Mouse (Mus musculus) naive thymus-derived CD4-positive, alpha-beta T cell, adult 2 months (primary cell): Measurements from ENCODE around the gene Vwa1.
"Not testable (repeated sequence)": the region's sequence is repeated elsewhere in the genome, so short reads cannot be mapped to it uniquely, and the experiment has no call there.

Experiments
- DNase-seq: peaks from one replicate; pipeline ENCODE4 v3.0.0-alpha.2; 2011; ENCODE audit warnings: low read depth

Vwa1 gene

GRCm38 (mm10) chr4:155744474-155744873 lies 30.0 kb downstream of the Vwa1 start:
- DNase-seq, result no peak

- DNase-seq, result no peak
These were observed 31.8 kb downstream of the Vwa1 start for GRCm38 (mm10) chr4:155742684-155743083.

- not testable (repeated sequence) for DNase-seq
These were observed 33.8 kb downstream of the Vwa1 start for GRCm38 (mm10) chr4:155740681-155741080.

DNA sequence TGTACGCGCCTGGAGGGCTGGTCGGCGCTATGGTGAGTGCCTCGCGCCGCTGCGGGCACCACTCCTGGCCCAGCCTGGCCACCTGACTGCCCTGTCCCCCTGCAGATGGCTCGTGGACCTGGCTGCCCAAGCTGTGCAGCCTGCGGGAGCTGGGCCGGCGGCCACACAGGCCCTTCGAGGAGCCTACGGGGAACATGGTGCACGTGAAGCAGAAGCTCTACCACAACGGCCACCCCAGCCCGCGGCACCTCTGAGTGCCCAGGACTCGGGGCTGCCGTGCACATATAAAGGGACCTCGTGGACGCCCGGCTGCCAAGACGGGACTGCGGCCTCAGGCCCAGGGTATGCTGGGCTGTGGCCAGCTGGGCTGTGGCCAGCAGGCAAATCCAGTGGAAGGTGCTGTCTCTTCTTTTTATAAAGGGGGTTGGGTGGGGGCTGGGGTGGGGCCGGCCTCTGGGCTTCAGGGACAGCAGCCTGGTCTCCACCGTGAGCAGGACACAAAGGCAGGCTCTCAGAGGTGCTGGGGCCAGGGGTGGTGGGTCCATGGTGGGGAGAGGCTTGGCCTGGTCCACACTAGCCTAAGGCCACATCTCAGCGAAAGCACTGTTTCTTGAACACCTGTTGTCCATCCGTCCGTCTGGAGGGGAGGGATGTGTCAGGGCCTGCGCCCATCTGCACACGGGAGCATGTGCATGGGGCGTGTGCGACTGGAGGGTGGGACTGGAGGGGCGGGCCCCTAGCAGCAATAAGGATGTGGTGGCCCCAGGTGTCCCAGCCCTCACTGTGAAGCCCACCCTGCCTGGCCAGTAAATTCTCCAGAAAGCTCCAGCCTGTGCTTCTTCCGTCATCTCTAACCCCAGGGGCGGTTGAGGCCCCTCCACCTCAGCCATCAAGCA lies 34.5 kb downstream of the Vwa1 start:
- DNase-seq, result no peak

DNA sequence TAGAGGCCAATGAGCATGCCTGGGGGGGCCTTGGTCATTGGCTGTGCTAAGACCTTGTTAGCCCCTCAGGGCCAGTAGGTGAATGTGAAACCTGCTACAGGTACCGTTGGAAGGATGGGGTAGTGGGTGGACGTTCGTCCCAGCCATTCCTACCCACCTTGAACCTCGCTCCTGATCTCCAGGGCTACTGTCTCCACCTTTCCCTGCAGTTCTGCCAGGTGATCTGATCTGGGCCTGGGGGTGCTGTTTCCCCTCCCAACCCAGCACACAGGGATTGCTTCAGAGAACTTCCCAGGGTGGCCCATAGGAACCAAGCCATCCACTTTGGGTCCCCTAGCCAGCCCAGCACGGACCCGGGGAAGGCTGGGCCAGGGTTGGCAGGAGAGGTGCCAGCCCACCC lies 35.3 kb downstream of the Vwa1 start:
- DNase-seq, result no peak

DNA sequence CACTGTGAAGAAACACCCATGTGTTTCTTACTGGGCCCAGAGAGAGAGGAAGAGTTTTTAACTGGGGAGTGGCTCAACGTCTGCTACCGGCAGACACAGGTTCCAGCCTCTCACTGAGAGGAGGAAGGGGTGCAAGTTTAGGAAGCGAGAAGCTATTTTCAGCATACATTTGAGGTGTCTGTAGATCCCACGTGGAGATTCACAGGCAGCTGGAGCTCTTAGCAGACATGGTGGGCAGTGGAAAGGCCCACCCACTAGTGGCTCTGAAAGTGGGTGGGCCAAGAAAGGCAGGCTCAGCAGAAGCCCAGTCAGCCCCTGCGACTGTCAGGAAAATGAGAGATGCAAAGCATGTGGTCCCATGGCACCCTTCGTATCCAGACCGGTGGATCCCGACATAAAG lies 36.2 kb downstream of the Vwa1 start:
- no peak for DNase-seq

GRCm38 (mm10) chr4:155736421-155736820 lies 38.1 kb downstream of the Vwa1 start:
- DNase-seq, result no peak

DNA sequence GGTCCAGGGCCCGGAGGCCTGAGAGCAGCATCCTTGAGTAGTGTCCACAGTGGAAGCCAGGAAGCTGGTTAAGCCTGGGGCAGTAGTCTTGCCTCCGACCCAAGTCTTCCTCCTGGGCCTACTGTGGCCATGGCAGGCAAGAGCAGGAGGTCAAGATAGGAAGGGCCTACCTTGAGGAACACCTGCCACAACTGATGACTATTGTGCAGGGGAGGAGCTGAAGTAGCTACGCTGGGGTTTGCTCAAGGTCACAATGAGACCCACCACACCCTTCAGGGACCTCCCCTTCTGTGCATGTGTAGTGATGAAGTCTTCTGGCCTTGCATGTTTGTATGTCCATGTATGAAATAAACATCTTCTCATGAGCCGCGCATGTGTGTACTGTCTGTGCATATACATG lies 38.7 kb downstream of the Vwa1 start:
- peak; percentile 33 for DNase-seq

DNA sequence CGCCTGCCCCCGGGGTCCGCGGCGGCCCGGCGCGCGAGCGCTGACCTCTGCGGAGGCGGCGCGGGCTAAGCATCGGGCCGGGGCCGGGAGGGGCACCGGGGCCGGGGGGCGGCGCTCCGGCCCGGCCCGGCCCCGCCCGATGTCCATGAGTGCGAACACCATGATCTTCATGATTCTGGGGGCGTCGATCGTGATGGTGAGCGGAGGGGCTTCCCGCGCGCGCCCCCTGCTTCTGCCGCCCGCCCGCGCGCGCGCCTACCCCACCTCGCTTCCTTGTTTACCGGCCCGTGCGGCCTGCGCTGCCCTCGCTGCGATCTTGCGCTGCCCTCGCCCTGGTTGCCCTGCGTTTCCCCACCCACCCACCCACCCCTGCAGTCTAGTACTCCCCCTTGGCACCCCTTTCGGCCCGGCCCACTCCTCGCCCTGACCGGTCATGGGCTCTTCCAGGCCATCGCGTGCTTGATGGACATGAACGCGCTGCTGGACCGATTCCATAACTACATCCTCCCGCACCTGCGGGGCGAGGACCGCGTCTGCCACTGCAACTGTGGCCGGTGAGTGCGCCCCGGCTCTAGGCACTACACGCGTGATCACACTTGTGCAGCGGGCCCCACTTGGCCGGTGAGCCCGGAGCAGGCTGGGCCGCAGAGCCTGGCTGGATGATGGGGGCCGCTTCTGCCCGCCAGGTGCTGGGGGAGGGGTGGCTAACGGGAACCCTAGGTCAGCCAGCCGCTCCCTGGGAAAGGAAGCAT lies 39.4 kb downstream of the Vwa1 start:
- DNase-seq, result peak; percentile 46

- peak; percentile 86 for DNase-seq
These were observed 40.1 kb downstream of the Vwa1 start, which contains the start of gene Tmem240 for GRCm38 (mm10) chr4:155734350-155734941. Tmem240 (plus strand) TSS chr4:155734800.

GRCm38 (mm10) chr4:155733267-155733666 lies 41.2 kb downstream of the Vwa1 start:
- no peak for DNase-seq

DNA sequence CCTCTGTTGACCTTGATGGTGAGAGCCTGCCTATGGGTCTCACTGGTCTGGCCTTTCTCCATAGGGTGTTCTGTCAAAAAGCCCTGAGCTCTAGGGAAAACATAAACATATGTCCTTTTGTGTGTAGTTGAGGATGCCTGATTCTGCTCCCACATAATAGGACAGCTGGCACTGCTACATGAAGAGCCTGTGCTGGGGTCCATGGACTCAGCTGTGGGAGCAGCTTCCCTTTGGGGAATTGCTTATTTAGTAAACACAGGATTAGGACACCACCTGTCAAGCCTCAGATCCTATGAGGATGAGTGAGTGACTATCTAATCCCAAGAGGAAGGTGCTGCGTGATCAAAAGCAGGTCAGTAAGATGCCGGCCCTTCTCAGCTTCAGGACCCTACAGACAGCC lies 46.5 kb downstream of the Vwa1 start:
- DNase-seq, result no peak

GRCm38 (mm10) chr4:155721668-155722083 lies 52.8 kb downstream of the Vwa1 start:
- peak; percentile 64 for DNase-seq
